Mouse (Mus musculus) hindbrain, embryonic 12.5 days (tissue): ENCODE results near the gene Hes7. TPM values are rescaled to one million over a fixed set of nuclear protein-coding genes. Genes with fewer than 3 reads are reported as not detected.
A peak's percentile ranks its signal among the peaks of the same experiment; 100 is the strongest.

ENCODE experiments used
- ATAC-seq: fragments of 200-750 bp; cut with Nextera tagmentation; 2 replicates; pipeline ENCODE4 v1.8.0; 2017; ENCODE audit warnings: moderate TSS enrichment; ENCODE audit not compliant: low FRiP score
- H3K27ac ChIP-seq: fragments of 300-500 bp; sonication (generic); 2 replicates; pipeline ENCODE4 v1.5.1; 2016; ENCODE audit warnings: mild to moderate bottlenecking
- H3K27me3 ChIP-seq: fragments of 300-500 bp; sonication (generic); 2 replicates; pipeline ENCODE4 v1.6.1; 2016; ENCODE audit warnings: mild to moderate bottlenecking
- H3K36me3 ChIP-seq: fragments of 300-500 bp; sonication (generic); 2 replicates; pipeline ENCODE4 v1.6.1; 2016; ENCODE audit warnings: mild to moderate bottlenecking
- H3K4me1 ChIP-seq: fragments of 300-500 bp; sonication (generic); 2 replicates; pipeline ENCODE4 v1.6.1; 2016
- H3K4me2 ChIP-seq: fragments of 300-500 bp; sonication (generic); replicated peaks from 2 replicates; pipeline ENCODE4 v1.6.1; 2016; ENCODE audit warnings: mild to moderate bottlenecking
- H3K4me3 ChIP-seq: fragments of 300-500 bp; sonication (generic); 2 replicates; pipeline ENCODE4 v1.5.1; 2016; ENCODE audit warnings: mild to moderate bottlenecking
- H3K9ac ChIP-seq: fragments of 300-500 bp; sonication (generic); 2 replicates; pipeline ENCODE4 v1.6.1; 2016; ENCODE audit warnings: mild to moderate bottlenecking, moderate library complexity
- H3K9me3 ChIP-seq: fragments of 300-500 bp; sonication (generic); replicated peaks from 2 replicates; pipeline ENCODE4 v1.6.1; 2016; ENCODE audit warnings: mild to moderate bottlenecking
- WGBS: fragments of 180-500 bp; shearing (Covaris S2); methylation state at CpG from one replicate; pipeline ENCODE4 v1.1.7; 2016; 5-methylcytosine and 5-hydroxymethylcytosine counted together
- polyA plus RNA-seq: library from polyadenylated mRNA; unstranded; fragments of >200 nt; fragmentation: Nextera tagmentation; extraction: Ambion mirVana; gene quantifications from 2 replicates; pipeline ENCODE4 v1.2.1, GENCODE M21; 2016

The Hes7 gene
- polyA plus RNA-seq, 1 experiment from 2014 or later, result 0.49 TPM

- no peak for ATAC-seq
Observed at GRCm38 (mm10) chr11:69150444-69150843, 30.2 kb downstream of the Hes7 start.

GRCm38 (mm10) chr11:69151004-69151403 is 30.8 kb downstream of the Hes7 start:
- Histone ChIP-seq H3K4me1 (no peaks in the 10 kb centered on the region), H3K27ac (no peak overlapping the region), H3K36me3 (no peaks in the 10 kb centered on the region), H3K9ac (no peak overlapping the region), H3K4me2 (peak overlapping the region; percentile 20; the same call in 1 of the 2 replicates), H3K4me3 (no peak overlapping the region), H3K9me3 (no peaks in the 10 kb centered on the region), H3K27me3 (peaks cover 20% of the 10 kb centered on the region)
- no peak for ATAC-seq
- 68% methylated on average over 6 of the region's 6 CpGs for WGBS

More at GRCm38 (mm10) chr11:69150444-69150843, 30.2 kb downstream of the Hes7 start:
- H3K27me3 ChIP-seq, result peaks cover 18% of the 10 kb centered on the region
- no peaks in the 10 kb centered on the region for H3K9me3 ChIP-seq
- no peak overlapping the region for H3K9ac ChIP-seq
- peak overlapping the region; percentile 20; the same call in 1 of the 2 replicates for H3K4me2 ChIP-seq
- no peaks in the 10 kb centered on the region for H3K36me3 ChIP-seq
- H3K4me3 ChIP-seq, result no peak overlapping the region
- no peak overlapping the region for H3K27ac ChIP-seq
- 8% methylated on average over 7 of the region's 7 CpGs for WGBS
- H3K4me1 ChIP-seq, result no peaks in the 10 kb centered on the region

GRCm38 (mm10) chr11:69153831-69154230 is 33.6 kb downstream of the Hes7 start:
- Histone ChIP-seq H3K27me3 (peaks cover 46% of the 10 kb centered on the region), H3K4me2 (no peak overlapping the region), H3K9me3 (no peaks in the 10 kb centered on the region), H3K27ac (no peak overlapping the region), H3K36me3 (no peaks in the 10 kb centered on the region), H3K4me1 (peaks cover 10% of the 10 kb centered on the region), H3K4me3 (no peak overlapping the region), H3K9ac (no peak overlapping the region)
- ATAC-seq, result no peak
- WGBS, result 86% methylated on average over 8 of the region's 8 CpGs

- 48% methylated on average over 1 of the region's 1 CpGs for WGBS
- Histone ChIP-seq H3K9me3 (no peaks in the 10 kb centered on the region), H3K27ac (no peak overlapping the region), H3K9ac (no peak overlapping the region), H3K4me1 (peaks cover 10% of the 10 kb centered on the region), H3K4me3 (no peak overlapping the region), H3K27me3 (peaks cover 46% of the 10 kb centered on the region), H3K36me3 (no peaks in the 10 kb centered on the region), H3K4me2 (no peak overlapping the region)
- ATAC-seq, result no peak
Observed at GRCm38 (mm10) chr11:69155351-69155750, 35.1 kb downstream of the Hes7 start.

GRCm38 (mm10) chr11:69156800-69157199 is 36.6 kb downstream of the Hes7 start, which contains the start of gene Alox12b:
Alox12b (plus strand) TSS chr11:69156989.
- Histone ChIP-seq H3K27me3 (peaks cover 51% of the 10 kb centered on the region), H3K9me3 (no peaks in the 10 kb centered on the region), H3K36me3 (no peaks in the 10 kb centered on the region), H3K27ac (no peak within 1 kb of the TSS), H3K9ac (no peak within 1 kb of the TSS; the same call in 1 of the 2 replicates), H3K4me1 (peaks cover 10% of the 10 kb centered on the region), H3K4me2 (peak within 1 kb of the TSS; percentile 48), H3K4me3 (peak within 1 kb of the TSS; percentile 22)
- 2% methylated on average over 18 of the region's 18 CpGs for WGBS
- peak; percentile 78 for ATAC-seq

GRCm38 (mm10) chr11:69169313-69169712 is 49.1 kb downstream of the Hes7 start:
- ATAC-seq, result no peak
- Histone ChIP-seq H3K4me2 (no peak overlapping the region), H3K9ac (no peak overlapping the region), H3K4me3 (no peak overlapping the region), H3K4me1 (no peaks in the 10 kb centered on the region), H3K9me3 (no peaks in the 10 kb centered on the region), H3K36me3 (no peaks in the 10 kb centered on the region), H3K27ac (no peak overlapping the region), H3K27me3 (peaks cover 5% of the 10 kb centered on the region; the same call in 1 of the 2 replicates)
- WGBS, result 90% methylated on average over 12 of the region's 12 CpGs

GRCm38 (mm10) chr11:69171626-69172025 is 51.4 kb downstream of the Hes7 start:
- Histone ChIP-seq H3K4me2 (no peak overlapping the region), H3K9ac (no peak overlapping the region), H3K27ac (no peak overlapping the region), H3K4me3 (no peak overlapping the region), H3K4me1 (no peaks in the 10 kb centered on the region), H3K27me3 (no peaks in the 10 kb centered on the region), H3K9me3 (no peaks in the 10 kb centered on the region), H3K36me3 (no peaks in the 10 kb centered on the region)
- WGBS, result 33% methylated on average over 7 of the region's 7 CpGs
- no peak for ATAC-seq

- no peaks in the 10 kb centered on the region for H3K4me1 ChIP-seq
- no peaks in the 10 kb centered on the region for H3K9me3 ChIP-seq
- H3K27me3 ChIP-seq, result no peaks in the 10 kb centered on the region
- no peak overlapping the region for H3K4me3 ChIP-seq
- H3K4me2 ChIP-seq, result no peak overlapping the region
- ATAC-seq, result no peak
- H3K27ac ChIP-seq, result no peak overlapping the region
- no peak overlapping the region for H3K9ac ChIP-seq
- no peaks in the 10 kb centered on the region for H3K36me3 ChIP-seq
- WGBS, result 88% methylated on average over 2 of the region's 2 CpGs
Observed at GRCm38 (mm10) chr11:69172606-69173005, 52.4 kb downstream of the Hes7 start.

Other genes with a start within 250 kb of the Hes7 start
- gene Ndel1, start 248.5 kb upstream of the Hes7 start, polyA plus RNA-seq, result 76.2 and 77.1 TPM in 2 replicates
- gene Rnf222, start 231.9 kb upstream of the Hes7 start, polyA plus RNA-seq, result 0.07 TPM in 1 of 2 replicates, not detected in the other
- gene Rpl26, start 218.8 kb upstream of the Hes7 start, polyA plus RNA-seq, result 624 and 749 TPM in 2 replicates
- 0.36 TPM in 1 of 2 replicates, not detected in the other for gene Odf4, start 193.3 kb upstream of the Hes7 start, polyA plus RNA-seq
- gene Arhgef15, start 162.9 kb upstream of the Hes7 start, polyA plus RNA-seq, result 8.5 TPM in 2 replicates
- gene Slc25a35, start 152.3 kb upstream of the Hes7 start, polyA plus RNA-seq, result 2.3 TPM in 2 replicates
- gene Rangrf, start 145.2 kb upstream of the Hes7 start, polyA plus RNA-seq, result 34.4 and 38.3 TPM in 2 replicates
- 27.8 and 31.0 TPM in 2 replicates for gene Pfas, start 111.9 kb upstream of the Hes7 start, polyA plus RNA-seq
- gene Ctc1, start 104.5 kb upstream of the Hes7 start, polyA plus RNA-seq, result 64.8 and 66.4 TPM in 2 replicates
- 95.5 and 100 TPM in 2 replicates for gene Aurkb, start 74.8 kb upstream of the Hes7 start, polyA plus RNA-seq
- 15.8 and 16.6 TPM in 2 replicates for gene Borcs6, start 60.7 kb upstream of the Hes7 start, polyA plus RNA-seq
- 39.4 and 45.1 TPM in 2 replicates for gene Tmem107, start 49.6 kb upstream of the Hes7 start, polyA plus RNA-seq
- gene Vamp2, start 31.9 kb upstream of the Hes7 start, polyA plus RNA-seq, result 140 and 159 TPM in 2 replicates
- 9.8 and 11.6 TPM in 2 replicates for gene Per1, start 25.2 kb upstream of the Hes7 start, polyA plus RNA-seq
- 0.26 and 0.29 TPM in 2 replicates for gene 9130213A22Rik, start 2.2 kb downstream of the Hes7 start, polyA plus RNA-seq
- gene Aloxe3, start 5.5 kb downstream of the Hes7 start, polyA plus RNA-seq, result 0.41 and 0.65 TPM in 2 replicates
- 0.12 TPM in 2 replicates for gene Alox12b, start 36.6 kb downstream of the Hes7 start, polyA plus RNA-seq
- gene Alox8, start 77.4 kb downstream of the Hes7 start, polyA plus RNA-seq, result 0.06 and 0.07 TPM in 2 replicates
- 0.04 and 0.13 TPM in 2 replicates for gene Gucy2e, start 116.6 kb downstream of the Hes7 start, polyA plus RNA-seq
- 30.2 and 37.0 TPM in 2 replicates for gene Cntrob, start 203.4 kb downstream of the Hes7 start, polyA plus RNA-seq
- gene Trappc1, start 203.6 kb downstream of the Hes7 start, polyA plus RNA-seq, result 165 and 191 TPM in 2 replicates
- 5.0 and 5.4 TPM in 2 replicates for gene Kcnab3, start 205.9 kb downstream of the Hes7 start, polyA plus RNA-seq
- 49.0 and 54.6 TPM in 2 replicates for gene Rnf227, start 220.1 kb downstream of the Hes7 start, polyA plus RNA-seq
- gene Chd3, start 249.0 kb downstream of the Hes7 start, polyA plus RNA-seq, result 93.4 and 97.6 TPM in 2 replicates